10 mouse cellular contexts compared by ENCODE assay signal in genomic region chr8:45780585-45780984, GRCm38 (mm10).
DNase-seq lines count a peak whose midpoint lies in the region; ATAC-seq and TF ChIP-seq lines count a peak whose summit lies in the region.
"Had no signal": no experiment of that assay in that cellular context is flagged by ENCODE, and none has a peak within 500 bp of the region (broad histone marks: within the 10 kb centered on the region; RNA-seq: fewer than 3 reads in every experiment).

No protein-coding gene starts in this region.

- H3K4me3 ChIP-seq in heart, embryonic 13.5 days = no peak overlapping the region
- no peak overlapping the region for H3K4me3 ChIP-seq in heart, embryonic 12.5 days
- H3K4me3 ChIP-seq in midbrain, postnatal 0 days (ENCODE audit: low read depth, low read length) = no peak overlapping the region
- no peak overlapping the region for H3K4me3 ChIP-seq in midbrain, embryonic 13.5 days (replicated peaks)
- H3K4me3 ChIP-seq: heart, embryonic 15.5 days; lung, embryonic 15.5 days had no signal

- H3K36me3 ChIP-seq in heart, embryonic 13.5 days = peaks cover 93% of the 10 kb centered on the region
- H3K36me3 ChIP-seq in heart, embryonic 12.5 days = peaks cover 64% of the 10 kb centered on the region
- peaks cover 9% of the 10 kb centered on the region for H3K36me3 ChIP-seq in midbrain, postnatal 0 days (ENCODE audit: insufficient read depth, low read length)
- H3K36me3 ChIP-seq in midbrain, embryonic 13.5 days = peaks cover 39% of the 10 kb centered on the region
- H3K36me3 ChIP-seq: lung, embryonic 15.5 days had no signal

- peak; percentile 76 for TF ChIP-seq CTCF in midbrain, postnatal 0 days (IDR thresholded peaks at IDR 0.05)

- 0 out of 2 replicates have a peak overlapping the region, but pooled peaks have one; percentile 34 for H3K27ac ChIP-seq in heart, embryonic 13.5 days (replicated peaks)
- no peak overlapping the region for H3K27ac ChIP-seq in heart, embryonic 12.5 days (ENCODE audit: poor library complexity, severe bottlenecking)
- no peak overlapping the region for H3K27ac ChIP-seq in midbrain, postnatal 0 days (ENCODE audit: low read depth, low read length)
- no peak overlapping the region for H3K27ac ChIP-seq in midbrain, embryonic 13.5 days
- H3K27ac ChIP-seq: heart, embryonic 15.5 days; lung, embryonic 15.5 days had no signal

- H3K9me3 ChIP-seq in heart, embryonic 13.5 days = no peaks in the 10 kb centered on the region
- no peaks in the 10 kb centered on the region for H3K9me3 ChIP-seq in heart, embryonic 12.5 days (replicated peaks)
- no peaks in the 10 kb centered on the region for H3K9me3 ChIP-seq in midbrain, postnatal 0 days (ENCODE audit: low read length)
- H3K9me3 ChIP-seq in midbrain, embryonic 13.5 days = no peaks in the 10 kb centered on the region
- H3K9me3 ChIP-seq: heart, embryonic 15.5 days; lung, embryonic 15.5 days had no signal

- peaks cover 6% of the 10 kb centered on the region; the same call in 1 of the 2 replicates for H3K4me1 ChIP-seq in heart, embryonic 13.5 days
- H3K4me1 ChIP-seq in heart, embryonic 12.5 days (replicated peaks) = no peaks in the 10 kb centered on the region
- H3K4me1 ChIP-seq in midbrain, postnatal 0 days (ENCODE audit: insufficient read depth, low read length) = no peaks in the 10 kb centered on the region
- no peaks in the 10 kb centered on the region for H3K4me1 ChIP-seq in midbrain, embryonic 13.5 days (replicated peaks)
- H3K4me1 ChIP-seq: lung, embryonic 15.5 days had no signal

- no peak overlapping the region for H3K4me2 ChIP-seq in heart, embryonic 13.5 days
- H3K4me2 ChIP-seq in heart, embryonic 12.5 days = no peak overlapping the region
- no peak overlapping the region for H3K4me2 ChIP-seq in midbrain, postnatal 0 days (ENCODE audit: low read depth, low read length, poor library complexity, severe bottlenecking)
- no peak overlapping the region for H3K4me2 ChIP-seq in midbrain, embryonic 13.5 days (replicated peaks)
- H3K4me2 ChIP-seq: heart, embryonic 15.5 days; lung, embryonic 15.5 days had no signal

- no peak for ATAC-seq in heart, embryonic 13.5 days (ENCODE audit: extremely low read depth, insufficient number of reproducible peaks, low FRiP score, low TSS enrichment)
- ATAC-seq in heart, embryonic 12.5 days (ENCODE audit: insufficient number of reproducible peaks, low FRiP score) = no peak
- ATAC-seq in midbrain, postnatal 0 days (ENCODE audit: low FRiP score) = no peak
- ATAC-seq in midbrain, embryonic 13.5 days = no peak

- DNase-seq in midbrain, postnatal 0 days (ENCODE audit: low spot score) = peak; percentile 84
- DNase-seq in brain, adult 2 months (ENCODE audit: low read depth, low spot score) = peak; percentile 70
- peak; percentile 25 for DNase-seq in retina, postnatal 7 days (ENCODE audit: low read depth, low spot score)
- no peak for DNase-seq in spleen, postnatal 14 days (ENCODE audit: low spot score in 2 of 2)
- DNase-seq in testis, postnatal 10 days (ENCODE audit: low spot score) = no peak

- H3K27me3 ChIP-seq in heart, embryonic 13.5 days (replicated peaks) = no peaks in the 10 kb centered on the region
- H3K27me3 ChIP-seq in heart, embryonic 12.5 days (replicated peaks) = no peaks in the 10 kb centered on the region
- H3K27me3 ChIP-seq in midbrain, postnatal 0 days (ENCODE audit: insufficient read depth, low read length) = no peaks in the 10 kb centered on the region
- no peaks in the 10 kb centered on the region for H3K27me3 ChIP-seq in midbrain, embryonic 13.5 days
- H3K27me3 ChIP-seq: heart, embryonic 15.5 days; lung, embryonic 15.5 days had no signal

- H3K9ac ChIP-seq in heart, embryonic 13.5 days = no peak overlapping the region
- no peak overlapping the region for H3K9ac ChIP-seq in heart, embryonic 12.5 days
- H3K9ac ChIP-seq in midbrain, postnatal 0 days (replicated peaks; ENCODE audit: low read length, poor library complexity, severe bottlenecking) = no peak overlapping the region
- H3K9ac ChIP-seq in midbrain, embryonic 13.5 days (replicated peaks) = no peak overlapping the region
- H3K9ac ChIP-seq: heart, embryonic 15.5 days; lung, embryonic 15.5 days had no signal

- WGBS in heart, embryonic 13.5 days = 47% methylated on average over 4 of the region's 4 CpGs
- WGBS in heart, embryonic 12.5 days = 49% methylated on average over 4 of the region's 4 CpGs
- 53% methylated on average over 4 of the region's 4 CpGs for WGBS in midbrain, postnatal 0 days
- WGBS in midbrain, embryonic 13.5 days = 61% methylated on average over 4 of the region's 4 CpGs

Comparison
In these comparisons a context has a peak if more than half of its experiments do, and no peak if none do; other contexts are left out.
1. DNase-seq: peak in midbrain, postnatal 0 days (single experiment), brain, adult 2 months (single experiment) and retina, postnatal 7 days (single experiment); none in spleen, postnatal 14 days (0 of 2) and testis, postnatal 10 days (single experiment).